ENCODE assay signal across 7 mouse cellular contexts in the genomic region with DNA sequence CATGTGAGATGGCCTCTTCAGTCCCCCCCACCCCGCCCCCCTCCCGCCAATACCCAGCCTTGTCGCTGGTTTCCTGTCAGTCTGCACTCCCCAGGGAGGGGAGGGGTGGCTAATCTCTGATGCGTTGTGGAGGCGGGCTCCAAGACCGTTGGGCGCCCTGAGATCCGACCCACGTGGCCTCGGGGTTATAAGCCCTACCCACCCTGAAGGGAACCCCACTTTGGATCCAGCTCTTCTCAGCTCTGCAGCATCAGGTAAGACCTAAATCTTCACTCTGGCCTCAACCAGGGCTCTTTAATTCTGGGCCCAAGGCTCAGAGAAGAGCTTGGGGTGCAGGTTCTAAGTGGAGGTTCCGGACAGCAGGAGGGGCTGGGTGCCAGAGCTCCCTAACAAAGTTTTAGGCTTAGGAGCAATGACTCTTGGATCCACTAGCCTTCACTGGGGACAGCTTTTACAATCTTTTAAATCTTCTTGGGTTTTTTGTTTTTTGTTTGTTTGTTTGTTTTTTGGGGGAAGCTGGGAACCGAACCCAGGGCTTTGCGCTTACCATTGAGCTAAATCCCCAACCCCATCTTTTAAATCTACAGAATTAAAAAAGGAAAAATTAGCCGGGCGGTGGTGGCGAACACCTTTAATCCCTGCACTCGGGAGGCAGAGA. TPM values are rescaled to one million over a fixed set of nuclear protein-coding genes. Genes with fewer than 3 reads are reported as not detected.
DNase-seq lines count a peak whose midpoint lies in the region; ATAC-seq and TF ChIP-seq lines count a peak whose summit lies in the region.

No protein-coding gene starts in this region.

- no peaks in the 10 kb centered on the region for H3K27me3 ChIP-seq in testis, adult 2 months (ENCODE audit: control insufficient read depth, insufficient read depth, low read length)
- H3K27me3 ChIP-seq in megakaryocyte, embryonic 14.5 days (replicated peaks) = no peaks in the 10 kb centered on the region

- H3K36me3 ChIP-seq in testis, adult 2 months (ENCODE audit: control insufficient read depth, insufficient read depth, low read length) = no peaks in the 10 kb centered on the region
- H3K36me3 ChIP-seq in megakaryocyte, embryonic 14.5 days (replicated peaks; ENCODE audit: low read length) = peaks cover 25% of the 10 kb centered on the region

- peak; percentile 51 to 57 for ATAC-seq in hematopoietic stem cell, adult 5-6 weeks (replicated peaks in 1 of 2; ENCODE audit: insufficient read depth in 1 of 2, low FRiP score in 2 of 2, low TSS enrichment in 1 of 2, low read depth in 1 of 2, poor library complexity in 2 of 2, severe bottlenecking in 2 of 2)

- H3K27ac ChIP-seq in testis, adult 2 months (ENCODE audit: control insufficient read depth, insufficient read depth, low read depth, low read length) = peak overlapping the region; percentile 81

- intact Hi-C loops in left cerebral cortex, postnatal 36 days (cut with DNase I) = no loop called here

- TF ChIP-seq POLR2A in testis, adult 2 months (IDR thresholded peaks at IDR 0.05; ENCODE audit: control insufficient read depth, low read depth, low read length) = no peak; the same call in 1 of the 2 replicates

- TF ChIP-seq CTCF in testis, adult 2 months (IDR thresholded peaks at IDR 0.05; ENCODE audit: control insufficient read depth, insufficient read depth, insufficient replicate concordance, low read depth, low read length) = no peak

- peak overlapping the region; percentile 96 for H3K4me3 ChIP-seq in testis, adult 2 months (ENCODE audit: control insufficient read depth, low read depth, low read length)
- peak overlapping the region; percentile 92 for H3K4me3 ChIP-seq in megakaryocyte, embryonic 14.5 days (replicated peaks)

- no peaks in the 10 kb centered on the region for H3K9me3 ChIP-seq in megakaryocyte, embryonic 14.5 days

- DNase-seq in testis, postnatal 14 days (ENCODE audit: low spot score) = no peak
- peak; percentile 97 for DNase-seq in c-Kit-positive CD71-positive TER-119-positive erythroid progenitor cells, embryonic 14.5 days (ENCODE audit: low spot score)
- peak; percentile 48 for DNase-seq in yolk sac, embryonic 10.5 days (ENCODE audit: low spot score)
- DNase-seq in left cerebral cortex, postnatal 36 days (ENCODE audit: low spot score in 2 of 2) = no peak

- H3K4me1 ChIP-seq in testis, adult 2 months (ENCODE audit: control insufficient read depth, insufficient read depth, low read length) = peaks cover 27% of the 10 kb centered on the region
- peaks cover 75% of the 10 kb centered on the region for H3K4me1 ChIP-seq in megakaryocyte, embryonic 14.5 days

RNA-seq across cellular contexts. Expression of a gene that starts 4.9 kb away (rescaled TPM):
- 10.3 and 11.8 TPM in 2 replicates for polyA plus RNA-seq in testis, adult 2 months (2012; rRNA removed)
- total RNA-seq in hematopoietic stem cell, adult 5-6 weeks (2017) = 6.8 and 7.7 TPM in 2 replicates
- 12.9 and 13.9 TPM in 2 replicates for polyA plus RNA-seq in megakaryocyte, embryonic 14.5 days (2012; ENCODE audit: insufficient read depth, low replicate concordance)
- total RNA-seq in left cerebral cortex, postnatal 36 days (2021) = 100 to 1,000 TPM; 158 to 214 TPM

RNA-seq across cellular contexts. Expression of a gene that starts 18.1 kb away (rescaled TPM):
- 50.9 and 54.9 TPM in 2 replicates for polyA plus RNA-seq in testis, adult 2 months (2012; rRNA removed)
- total RNA-seq in hematopoietic stem cell, adult 5-6 weeks (2017) = 61.7 and 69.9 TPM in 2 replicates
- 5.6 and 15.5 TPM in 2 replicates for polyA plus RNA-seq in megakaryocyte, embryonic 14.5 days (2012; ENCODE audit: insufficient read depth, low replicate concordance)
- 10 to 100 TPM; 67.7 to 83.3 TPM for total RNA-seq in left cerebral cortex, postnatal 36 days (2021)

RNA-seq across cellular contexts. Expression of a gene that starts 37.9 kb away (rescaled TPM):
- polyA plus RNA-seq in testis, adult 2 months (2012; rRNA removed) = 1.9 and 5.5 TPM in 2 replicates
- total RNA-seq in hematopoietic stem cell, adult 5-6 weeks (2017) = 288 and 568 TPM in 2 replicates
- 30.8 and 297 TPM in 2 replicates for polyA plus RNA-seq in megakaryocyte, embryonic 14.5 days (2012; ENCODE audit: insufficient read depth, low replicate concordance)
- total RNA-seq in left cerebral cortex, postnatal 36 days (2021) = not detected

Comparison
In these comparisons a context has a peak if more than half of its experiments do, and no peak if none do; other contexts are left out.
1. DNase-seq: peak in c-Kit-positive CD71-positive TER-119-positive erythroid progenitor cells, embryonic 14.5 days (single experiment) and yolk sac, embryonic 10.5 days (single experiment); none in testis, postnatal 14 days (single experiment) and left cerebral cortex, postnatal 36 days (0 of 2).
2. RNA of a gene that starts 4.9 kb away (total RNA-seq): 158 to 214 TPM in left cerebral cortex, postnatal 36 days; 6.8 to 7.7 TPM in hematopoietic stem cell, adult 5-6 weeks; every median in the first group is over 10 times any median in the second.
3. RNA of a gene that starts 37.9 kb away (total RNA-seq): 288 to 568 TPM in hematopoietic stem cell, adult 5-6 weeks; not detected in left cerebral cortex, postnatal 36 days; every median in the first group is over 100 times any median in the second.